Mouse (Mus musculus) monocyte, adult 59 days (primary cell): ENCODE results near the gene Dguok. TPM values are rescaled to one million over a fixed set of nuclear protein-coding genes. Genes with fewer than 3 reads are reported as not detected.

Experiments used
- total RNA-seq, 2 experiments: library from RNA; stranded (reverse); gene quantifications; one replicate each; pipeline ENCODE4 v1.2.4; 2023

Gene Dguok
- 10 to 100 TPM; 43.8 to 49.0 TPM for total RNA-seq

GRCm38 (mm10) chr6:83506258-83507167 lies at the start of gene Dguok:
Dguok (minus strand) TSS chr6:83506969.

GRCm38 (mm10) chr6:83536028-83536794 lies 29.4 kb upstream of the Dguok start, which contains the start of gene Actg2:
Actg2 (minus strand) TSS chr6:83536265.

GRCm38 (mm10) chr6:83459034-83459644 lies 47.6 kb downstream of the Dguok start, which contains the start of gene Tet3:
Tet3 (minus strand) TSS chr6:83459084.

Other genes with a start within 250 kb of the Dguok start
- gene Mthfd2, start 181.1 kb downstream of the Dguok start, total RNA-seq, result 10 to 100 TPM; 21.3 to 21.8 TPM
- 100 to 1,000 TPM; 204 to 207 TPM for gene Mob1a, start 181.0 kb downstream of the Dguok start, total RNA-seq
- gene Bola3, start 157.8 kb downstream of the Dguok start, total RNA-seq, result 10 to 100 TPM; 11.2 to 11.4 TPM
- 10 to 100 TPM; 84.0 to 91.8 TPM for gene Tet3, start 47.9 kb downstream of the Dguok start, total RNA-seq
- gene Actg2, start 29.3 kb upstream of the Dguok start, total RNA-seq, result not detected
- 10 to 100 TPM; 23.4 to 27.7 TPM for gene Stambp, start 65.8 kb upstream of the Dguok start, total RNA-seq
- not detected for gene Clec4f, start 149.2 kb upstream of the Dguok start, total RNA-seq
- under 1 TPM in 1 of 2 experiments, not detected in 1; 0.46 TPM for gene Cd207, start 170.9 kb upstream of the Dguok start, total RNA-seq
- not detected for gene Vax2, start 204.3 kb upstream of the Dguok start, total RNA-seq
- gene Atp6v1b1, start 236.0 kb upstream of the Dguok start, total RNA-seq, result not detected